Mouse (Mus musculus) liver, adult 2 months (tissue): ENCODE measurements at regions not wholly inside any gene's neighbourhood (a gene's known extent, or its start where the extent isn't known, plus 50 kb on each side); places are given as distances from the start of the nearest gene placed in this dataset.

Experiments used
- CTCF ChIP-seq: fragments of 200-500 bp; IDR thresholded peaks from 2 replicates; pipeline ENCODE4 v1.5.1; 2011; ENCODE audit warnings: low read depth, low read length, control low read depth
- POLR2A ChIP-seq: fragments of 200-500 bp; IDR thresholded peaks from 2 replicates; pipeline ENCODE4 v1.6.1; 2011; ENCODE audit warnings: low read length, control low read depth; ENCODE audit not compliant: insufficient read depth; ENCODE audit errors: extremely low read depth

GRCm38 (mm10) chr9:120837431-120838150, 91.4 kb upstream of the Ctnnb1 start:
- no peak for TF ChIP-seq CTCF
- TF ChIP-seq POLR2A: no peak
